Mouse (Mus musculus) midbrain, embryonic 12.5 days (tissue): ENCODE results near the gene Slc46a3. TPM values are rescaled to one million over a fixed set of nuclear protein-coding genes. Genes with fewer than 3 reads are reported as not detected.

ENCODE experiments used
- ATAC-seq: fragments of 200-750 bp; cut with Nextera tagmentation; 2 replicates; pipeline ENCODE4 v1.8.0; 2017; ENCODE audit warnings: low read depth, moderate TSS enrichment, moderate library complexity; ENCODE audit not compliant: low FRiP score
- H3K27ac ChIP-seq: fragments of 300-500 bp; sonication (generic); replicated peaks from 2 replicates; pipeline ENCODE4 v1.5.1; 2016; ENCODE audit warnings: mild to moderate bottlenecking
- H3K27me3 ChIP-seq: fragments of 300-500 bp; sonication (generic); 2 replicates; pipeline ENCODE4 v1.6.1; 2016; ENCODE audit warnings: mild to moderate bottlenecking
- H3K36me3 ChIP-seq: fragments of 300-500 bp; sonication (generic); 2 replicates; pipeline ENCODE4 v1.6.1; 2016
- H3K4me1 ChIP-seq: fragments of 300-500 bp; sonication (generic); 2 replicates; pipeline ENCODE4 v1.6.1; 2016
- H3K4me2 ChIP-seq: fragments of 300-500 bp; sonication (generic); replicated peaks from 2 replicates; pipeline ENCODE4 v1.6.1; 2016; ENCODE audit warnings: mild to moderate bottlenecking, moderate library complexity
- H3K4me3 ChIP-seq: fragments of 300-500 bp; sonication (generic); 2 replicates; pipeline ENCODE4 v1.5.1; 2016; ENCODE audit warnings: mild to moderate bottlenecking
- H3K9ac ChIP-seq: fragments of 300-500 bp; sonication (generic); replicated peaks from 2 replicates; pipeline ENCODE4 v1.6.1; 2016; ENCODE audit warnings: mild to moderate bottlenecking, moderate library complexity
- H3K9me3 ChIP-seq: fragments of 300-500 bp; sonication (generic); 2 replicates; pipeline ENCODE4 v1.6.1; 2016; ENCODE audit warnings: mild to moderate bottlenecking
- WGBS: fragments of 180-500 bp; shearing (Covaris S2); methylation state at CpG from one replicate; pipeline ENCODE4 v1.1.7; 2016; 5-methylcytosine and 5-hydroxymethylcytosine counted together
- polyA plus RNA-seq: library from polyadenylated mRNA; unstranded; fragments of >200 nt; fragmentation: Nextera tagmentation; extraction: Ambion mirVana; gene quantifications from 2 replicates; pipeline ENCODE4 v1.2.1, GENCODE M21; 2016

Gene Slc46a3
- 4.7 and 6.4 TPM in 2 replicates for polyA plus RNA-seq

DNA sequence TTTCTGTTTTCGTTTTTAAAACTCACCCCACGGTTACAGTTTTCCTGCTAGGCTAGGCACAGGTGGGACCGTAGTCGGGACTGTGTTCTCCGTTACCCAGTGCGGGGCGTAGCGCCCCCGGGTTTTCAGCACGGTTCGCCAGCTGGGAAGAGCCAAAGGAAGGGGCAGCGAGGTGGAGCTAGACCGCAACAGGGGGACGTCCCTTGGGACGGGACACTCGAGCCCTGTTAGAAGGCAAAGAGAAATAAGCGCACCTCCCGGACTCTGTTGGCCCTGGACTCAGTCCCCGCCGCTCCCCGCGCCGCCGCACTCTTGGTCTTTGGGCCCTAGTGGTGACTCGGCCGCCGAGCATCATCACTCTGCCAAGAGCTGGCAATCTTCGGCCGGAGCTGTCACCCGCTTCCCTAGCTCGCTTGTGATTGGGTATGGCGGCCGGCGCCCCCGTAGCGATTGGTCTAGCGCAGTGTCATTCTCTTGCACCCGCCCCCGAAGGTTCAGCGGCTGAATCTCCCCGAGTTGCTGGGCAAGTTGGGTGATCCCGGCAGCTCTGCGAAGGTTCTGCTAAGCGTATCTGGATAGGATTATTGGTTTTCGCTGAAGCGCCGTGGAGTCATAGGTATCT is at the start of gene Slc46a3:
TSS of gene Slc46a3 (minus strand) at position 361 of the 622 bp plus-strand sequence.
- H3K4me2 ChIP-seq, result peak within 1 kb of the TSS; percentile 88
- H3K9ac ChIP-seq, result peak within 1 kb of the TSS; percentile 63
- under 1% methylated on average over 43 of the region's 47 CpGs for WGBS
- H3K36me3 ChIP-seq, result no peaks in the 10 kb centered on the region
- 0 out of 2 replicates have a peak within 1 kb of the TSS, but pooled peaks have one; percentile 26 for H3K27ac ChIP-seq
- H3K9me3 ChIP-seq, result no peaks in the 10 kb centered on the region
- H3K27me3 ChIP-seq, result peaks cover 23% of the 10 kb centered on the region
- peak; percentile 100 for ATAC-seq
- peaks cover 18% of the 10 kb centered on the region for H3K4me1 ChIP-seq
- H3K4me3 ChIP-seq, result peak within 1 kb of the TSS; percentile 69

DNA sequence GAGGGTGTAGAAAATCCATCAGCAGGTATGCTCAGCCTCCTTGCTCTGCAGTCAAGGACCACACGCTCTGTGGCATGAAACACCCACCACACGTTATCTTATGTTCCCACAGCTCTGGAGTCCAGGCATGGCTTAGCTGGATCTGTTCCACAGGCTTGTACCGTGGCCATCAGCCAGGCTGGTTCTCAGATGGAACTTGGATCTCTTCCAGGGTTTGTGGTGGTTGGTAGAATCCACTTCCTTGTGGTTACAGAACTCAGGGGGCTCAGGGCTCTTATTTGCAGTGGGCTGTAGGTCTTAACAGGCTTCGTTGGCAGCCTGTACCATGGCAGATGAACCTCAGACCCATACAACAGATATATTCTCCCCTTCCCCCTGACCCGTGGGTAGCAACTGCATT is 44.6 kb upstream of the Slc46a3 start:
- Histone ChIP-seq H3K27ac (no peak overlapping the region), H3K9ac (no peak overlapping the region), H3K4me3 (no peak overlapping the region), H3K4me1 (no peaks in the 10 kb centered on the region), H3K9me3 (peaks cover 7% of the 10 kb centered on the region; the same call in 1 of the 2 replicates), H3K36me3 (no peaks in the 10 kb centered on the region), H3K27me3 (no peaks in the 10 kb centered on the region), H3K4me2 (no peak overlapping the region)
- no peak for ATAC-seq
- WGBS, result 89% methylated on average over 5 of the region's 5 CpGs

DNA sequence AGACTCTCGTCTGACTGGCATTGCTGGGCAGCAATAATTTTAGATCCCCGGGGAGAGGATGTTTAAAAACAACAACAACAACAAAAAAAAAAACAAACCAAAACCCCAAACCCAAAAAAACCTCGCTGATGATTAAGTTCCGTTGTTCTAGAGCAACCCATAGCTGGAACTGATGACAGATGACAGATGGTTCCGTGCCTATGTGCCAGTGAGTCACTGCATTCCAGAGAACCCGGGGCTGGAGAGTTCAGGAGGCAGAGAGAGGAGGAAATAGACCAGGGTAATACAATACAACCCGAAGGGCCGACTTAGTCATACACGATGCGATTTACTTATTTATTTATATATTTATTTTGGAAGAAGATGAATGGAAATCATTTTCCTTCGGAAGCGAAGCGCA is 40.5 kb upstream of the Slc46a3 start:
- Histone ChIP-seq H3K27me3 (no peaks in the 10 kb centered on the region), H3K4me1 (no peaks in the 10 kb centered on the region), H3K36me3 (no peaks in the 10 kb centered on the region), H3K4me3 (no peak overlapping the region), H3K4me2 (no peak overlapping the region), H3K9me3 (no peaks in the 10 kb centered on the region), H3K27ac (no peak overlapping the region), H3K9ac (no peak overlapping the region)
- ATAC-seq, result no peak
- WGBS, result 89% methylated on average over 13 of the region's 13 CpGs

DNA sequence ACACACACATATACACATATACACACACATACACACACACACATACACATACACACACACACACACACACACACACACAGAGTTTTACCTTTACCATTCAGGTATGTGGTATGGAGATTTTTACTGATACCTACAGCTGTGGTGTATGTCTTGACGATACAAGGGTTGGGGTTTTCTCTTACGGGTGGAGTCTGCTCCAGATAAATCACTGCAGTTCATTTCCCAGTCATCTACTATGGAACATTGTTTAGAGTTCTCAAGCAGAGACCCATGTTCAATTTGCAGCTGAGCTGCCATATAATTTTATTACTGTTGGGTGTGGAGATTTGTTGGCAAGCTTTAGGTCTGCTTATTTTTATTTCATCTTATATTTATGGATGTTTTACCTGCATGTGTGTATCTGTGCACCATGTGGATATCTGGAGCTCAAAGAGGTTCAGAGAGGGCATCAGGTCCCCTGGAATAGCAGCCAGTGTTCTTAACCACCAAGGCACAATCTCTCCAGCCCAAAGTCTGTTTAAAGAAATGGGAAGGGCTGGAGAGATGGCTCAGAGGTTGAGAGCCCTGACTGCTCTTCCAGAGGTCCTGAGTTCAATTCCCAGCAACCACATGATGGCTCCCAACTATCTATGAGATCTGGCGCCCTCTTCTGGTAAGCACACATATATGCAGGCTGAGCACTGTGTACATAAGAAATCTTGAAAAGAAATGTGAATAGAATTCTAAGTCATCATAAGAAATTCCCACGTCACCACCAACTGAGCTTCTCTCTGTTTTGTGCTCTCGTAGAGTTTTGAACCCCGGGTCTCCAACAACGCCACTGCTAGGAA is 34.3 kb upstream of the Slc46a3 start:
- no peak overlapping the region for H3K9ac ChIP-seq
- 77% methylated on average over 7 of the region's 7 CpGs for WGBS
- H3K4me1 ChIP-seq, result no peaks in the 10 kb centered on the region
- no peak overlapping the region for H3K4me2 ChIP-seq
- no peak overlapping the region for H3K4me3 ChIP-seq
- no peak overlapping the region for H3K27ac ChIP-seq
- H3K27me3 ChIP-seq, result no peaks in the 10 kb centered on the region
- no peaks in the 10 kb centered on the region for H3K9me3 ChIP-seq
- no peak for ATAC-seq
- no peaks in the 10 kb centered on the region for H3K36me3 ChIP-seq

DNA sequence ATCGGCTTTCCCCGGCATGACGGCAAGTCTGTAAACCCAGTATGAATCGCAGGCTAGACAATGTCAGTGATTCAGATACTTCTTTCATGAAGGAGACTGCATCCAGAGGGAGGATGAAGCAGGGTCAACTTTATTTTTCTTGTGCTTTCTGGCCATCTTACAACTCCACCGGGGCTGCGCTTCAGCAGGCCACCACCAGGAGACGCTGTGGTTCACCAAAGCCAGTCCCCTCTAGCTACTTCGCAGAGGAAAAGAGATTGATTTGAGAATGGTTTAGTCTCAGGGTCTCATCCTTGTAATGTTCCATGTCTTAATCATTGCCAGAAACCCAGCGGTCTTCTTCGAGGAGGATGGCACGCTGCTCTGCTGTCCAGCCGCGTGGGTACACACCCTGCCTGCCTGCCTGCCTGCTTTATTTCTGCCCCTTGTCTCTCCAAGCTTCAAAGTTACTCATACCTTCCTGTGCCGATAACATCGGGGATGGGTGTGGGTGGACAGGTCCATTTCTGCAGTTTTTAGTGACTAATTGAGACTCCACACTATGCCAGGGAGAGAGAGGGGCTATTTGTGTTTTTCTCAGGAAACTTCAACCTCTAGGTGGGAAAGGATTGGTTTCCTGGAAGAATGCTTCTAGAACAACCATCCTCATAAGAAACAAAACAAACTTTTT is 31.5 kb upstream of the Slc46a3 start:
- H3K9ac ChIP-seq, result no peak overlapping the region
- no peak overlapping the region for H3K27ac ChIP-seq
- WGBS, result 69% methylated on average over 15 of the region's 15 CpGs
- H3K9me3 ChIP-seq, result no peaks in the 10 kb centered on the region
- no peak overlapping the region for H3K4me2 ChIP-seq
- H3K27me3 ChIP-seq, result no peaks in the 10 kb centered on the region
- no peak for ATAC-seq
- H3K4me1 ChIP-seq, result no peaks in the 10 kb centered on the region
- no peak overlapping the region for H3K4me3 ChIP-seq
- H3K36me3 ChIP-seq, result no peaks in the 10 kb centered on the region

DNA sequence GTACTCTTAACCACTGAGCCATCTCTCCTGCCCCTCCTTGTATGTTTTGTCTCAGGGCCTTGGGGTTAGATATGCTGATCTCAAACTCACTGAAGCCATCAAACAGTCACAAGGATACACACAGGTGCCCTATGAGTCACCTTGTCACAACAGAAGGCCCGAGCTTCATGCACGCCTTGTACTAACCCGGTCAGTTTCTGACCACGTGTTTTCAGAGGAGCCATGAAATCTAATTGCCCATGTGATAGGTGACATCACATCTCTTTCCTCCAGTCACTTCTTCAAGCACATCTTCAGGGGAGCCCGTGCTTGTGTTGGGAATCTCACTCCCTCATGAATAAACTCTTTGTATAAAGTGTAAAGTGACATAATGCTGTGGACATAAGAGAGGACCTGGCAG is 30.0 kb upstream of the Slc46a3 start:
- Histone ChIP-seq H3K27ac (no peak overlapping the region), H3K9me3 (no peaks in the 10 kb centered on the region), H3K4me3 (no peak overlapping the region), H3K4me1 (no peaks in the 10 kb centered on the region), H3K9ac (no peak overlapping the region), H3K36me3 (no peaks in the 10 kb centered on the region), H3K27me3 (no peaks in the 10 kb centered on the region), H3K4me2 (no peak overlapping the region)
- no peak for ATAC-seq
- 88% methylated on average over 5 of the region's 5 CpGs for WGBS

DNA sequence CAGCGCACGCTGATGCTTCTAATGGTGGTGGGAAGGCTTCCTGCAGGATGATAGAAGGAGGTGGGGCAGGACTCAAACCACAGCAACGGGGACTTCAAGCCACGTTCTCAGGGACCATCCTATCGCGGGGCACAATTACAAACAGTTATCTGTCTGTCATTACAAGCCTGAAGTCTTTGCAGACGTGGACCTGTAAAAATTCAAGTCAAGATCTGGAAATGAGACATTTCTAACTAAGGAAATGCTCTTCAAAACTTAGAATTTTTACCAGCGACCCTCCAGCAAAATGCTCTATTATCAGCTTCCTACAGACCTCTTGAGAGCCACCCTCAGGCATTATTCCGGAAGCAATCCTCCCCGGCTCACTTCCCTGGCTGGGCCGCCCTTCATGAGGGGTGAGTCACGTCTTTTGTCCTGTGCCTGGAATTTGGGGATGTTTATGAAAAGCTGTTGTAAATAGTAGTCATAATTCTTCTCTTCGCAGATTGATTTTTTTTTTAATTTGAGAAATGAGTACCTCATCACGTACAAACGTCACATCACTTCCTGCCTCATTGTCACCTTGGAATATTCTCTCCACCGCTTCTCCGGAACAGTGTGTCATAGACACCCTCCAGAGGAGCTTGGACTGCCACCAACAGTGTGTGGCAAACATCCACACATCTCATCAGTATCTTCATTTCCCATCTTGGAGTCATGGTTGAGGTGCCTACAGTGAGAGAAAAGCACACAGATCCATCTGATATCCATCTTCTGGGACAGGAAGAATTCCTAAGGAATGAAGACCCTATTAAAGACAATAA is 23.6 kb upstream of the Slc46a3 start:
- Histone ChIP-seq H3K9me3 (no peaks in the 10 kb centered on the region), H3K4me1 (no peaks in the 10 kb centered on the region), H3K4me2 (no peak overlapping the region), H3K9ac (no peak overlapping the region), H3K36me3 (no peaks in the 10 kb centered on the region), H3K27me3 (no peaks in the 10 kb centered on the region), H3K27ac (no peak overlapping the region), H3K4me3 (no peak overlapping the region)
- no peak for ATAC-seq
- 82% methylated on average over 17 of the region's 17 CpGs for WGBS

DNA sequence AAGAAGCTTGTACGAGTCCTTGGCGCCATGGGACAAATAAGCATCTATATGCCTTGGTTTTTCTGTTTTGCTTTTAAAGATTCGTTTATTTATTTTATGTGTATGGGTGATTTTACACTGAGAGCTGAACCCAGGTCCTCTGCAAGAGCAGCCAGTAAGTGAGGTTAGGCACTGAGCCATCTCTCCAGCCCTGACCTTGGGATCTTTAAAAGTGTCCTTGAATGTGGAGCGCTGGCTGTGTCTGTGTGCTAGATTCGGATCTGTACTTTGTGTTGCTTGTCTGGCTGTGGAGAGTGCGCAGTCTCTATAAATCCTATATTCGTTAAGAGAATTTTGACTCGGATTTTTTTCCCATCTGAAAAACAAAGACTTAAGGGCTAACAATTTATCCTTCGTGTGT is 21.6 kb upstream of the Slc46a3 start:
- WGBS, result 84% methylated on average over 9 of the region's 9 CpGs
- no peaks in the 10 kb centered on the region for H3K9me3 ChIP-seq
- H3K4me2 ChIP-seq, result no peak overlapping the region
- no peaks in the 10 kb centered on the region for H3K4me1 ChIP-seq
- ATAC-seq, result no peak
- no peaks in the 10 kb centered on the region for H3K36me3 ChIP-seq
- no peak overlapping the region for H3K27ac ChIP-seq
- H3K27me3 ChIP-seq, result no peaks in the 10 kb centered on the region
- no peak overlapping the region for H3K9ac ChIP-seq
- no peak overlapping the region for H3K4me3 ChIP-seq

DNA sequence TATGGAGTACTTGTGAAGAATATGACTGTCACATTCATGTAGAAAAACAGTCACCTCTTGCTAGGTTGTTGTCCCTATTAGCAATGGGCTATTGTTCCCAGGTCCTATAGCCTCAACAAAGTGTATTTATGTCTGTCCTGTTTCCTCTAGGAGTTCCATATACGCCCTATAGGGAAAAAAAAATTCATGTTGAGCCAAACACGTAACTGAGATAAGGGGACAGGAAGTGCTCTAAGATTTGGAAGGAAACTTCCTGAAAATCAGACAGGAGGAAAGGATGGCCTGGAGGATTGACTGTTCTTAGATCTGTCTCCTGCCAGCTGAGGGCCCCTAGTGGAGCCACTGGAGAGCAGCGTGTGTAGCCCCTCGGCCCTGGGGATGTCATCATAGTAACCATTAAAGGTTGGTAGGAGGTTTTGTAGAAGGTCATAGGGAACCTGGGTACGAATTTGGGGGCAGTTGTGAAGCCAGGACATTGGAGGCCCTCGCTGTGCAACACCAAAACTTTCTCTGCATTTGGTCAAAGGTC is 20.5 kb upstream of the Slc46a3 start:
- Histone ChIP-seq H3K9me3 (no peaks in the 10 kb centered on the region), H3K27ac (no peak overlapping the region), H3K4me1 (no peaks in the 10 kb centered on the region), H3K4me2 (no peak overlapping the region), H3K4me3 (no peak overlapping the region), H3K36me3 (no peaks in the 10 kb centered on the region), H3K9ac (no peak overlapping the region), H3K27me3 (no peaks in the 10 kb centered on the region)
- 54% methylated on average over 6 of the region's 6 CpGs for WGBS
- no peak for ATAC-seq

DNA sequence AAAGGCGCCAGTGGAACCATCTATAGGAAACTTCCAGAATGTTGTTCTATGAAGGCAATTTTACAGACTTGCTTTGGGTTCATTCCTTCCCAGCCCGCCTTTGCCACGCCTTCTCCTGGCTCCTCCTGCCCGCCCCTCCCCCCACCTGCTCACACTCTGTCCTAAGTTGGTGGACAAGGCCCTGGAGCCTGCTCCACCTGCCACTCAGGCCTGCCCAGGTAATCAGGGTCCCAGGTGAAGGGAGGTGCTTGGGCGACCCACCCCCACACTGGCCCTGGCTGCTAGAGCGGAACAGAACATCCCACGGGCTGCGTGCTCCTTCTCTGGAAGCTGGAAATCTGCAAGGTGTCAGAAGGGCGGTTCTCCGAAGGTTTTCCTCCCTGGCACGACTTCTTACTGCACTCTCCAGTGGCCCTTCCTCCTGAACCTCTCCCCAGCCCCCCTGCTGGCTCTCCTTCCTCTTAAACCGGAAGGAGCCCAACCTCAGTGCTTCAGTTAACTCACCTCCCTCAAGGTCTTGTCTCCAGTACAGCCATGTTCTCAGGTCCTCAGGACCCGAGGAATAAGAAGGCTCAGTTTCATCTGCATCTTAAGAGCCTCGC is 18.7 kb upstream of the Slc46a3 start:
- no peak overlapping the region for H3K27ac ChIP-seq
- 46% methylated on average over 14 of the region's 14 CpGs for WGBS

DNA sequence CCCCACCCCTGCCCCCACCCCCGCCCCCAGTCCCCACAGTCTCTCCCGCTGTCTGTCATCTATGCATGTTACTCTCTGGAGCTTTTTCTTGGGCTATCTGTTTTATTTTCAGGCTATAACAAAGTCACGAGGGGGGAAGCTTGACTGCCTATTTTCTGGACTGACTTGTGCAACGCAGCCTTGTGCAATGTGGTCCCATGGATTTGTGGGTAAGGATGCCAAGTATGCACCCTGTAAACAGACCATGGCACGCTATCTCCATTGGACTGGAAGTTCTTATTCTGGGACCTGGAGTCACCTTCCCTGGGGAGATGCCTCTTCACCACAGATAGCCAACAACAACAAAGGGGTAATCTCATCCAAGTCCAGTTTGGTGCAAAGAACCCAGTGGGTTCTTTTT is 17.1 kb upstream of the Slc46a3 start:
- Histone ChIP-seq H3K4me1 (no peaks in the 10 kb centered on the region), H3K9ac (no peak overlapping the region), H3K4me3 (no peak overlapping the region), H3K27me3 (no peaks in the 10 kb centered on the region), H3K27ac (no peak overlapping the region), H3K4me2 (no peak overlapping the region), H3K9me3 (no peaks in the 10 kb centered on the region), H3K36me3 (no peaks in the 10 kb centered on the region)
- 80% methylated on average over 5 of the region's 5 CpGs for WGBS
- no peak for ATAC-seq

More for the DNA sequence above, 18.7 kb upstream of the Slc46a3 start:
- no peaks in the 10 kb centered on the region for H3K36me3 ChIP-seq
- H3K4me3 ChIP-seq, result no peak overlapping the region
- H3K27me3 ChIP-seq, result no peaks in the 10 kb centered on the region
- H3K9me3 ChIP-seq, result no peaks in the 10 kb centered on the region
- no peak for ATAC-seq
- H3K4me2 ChIP-seq, result no peak overlapping the region
- H3K4me1 ChIP-seq, result no peaks in the 10 kb centered on the region
- H3K9ac ChIP-seq, result no peak overlapping the region
